Comparison of ENCODE assay signal across 10 mouse cellular contexts in the genomic region with DNA sequence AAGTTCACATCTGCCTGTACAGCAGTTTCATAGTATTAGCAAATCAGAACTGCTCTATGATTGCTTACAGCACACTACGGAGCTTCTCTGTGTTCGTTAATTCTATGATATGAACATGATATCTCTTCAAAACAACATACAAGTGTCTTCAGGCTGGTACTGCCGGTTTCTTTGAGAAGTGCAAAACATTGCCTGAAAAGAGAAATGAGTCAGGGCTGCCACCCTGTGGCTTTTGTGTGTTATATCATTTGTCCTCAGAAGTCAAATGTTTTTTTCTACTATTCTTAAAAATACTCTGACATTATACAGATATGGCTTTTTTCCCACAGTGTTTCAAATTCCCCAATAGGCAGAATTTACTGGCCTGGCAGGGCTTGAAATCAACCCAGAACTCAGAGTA. TPM values are rescaled to one million over a fixed set of nuclear protein-coding genes. Genes with fewer than 3 reads are reported as not detected.
A peak's percentile ranks its signal among the peaks of the same experiment; 100 is the strongest.
DNase-seq lines count a peak whose midpoint lies in the region; ATAC-seq and TF ChIP-seq lines count a peak whose summit lies in the region.
"Had no signal": no experiment of that assay in that cellular context is flagged by ENCODE, and none has a peak within 500 bp of the region (broad histone marks: within the 10 kb centered on the region; RNA-seq: fewer than 3 reads in every experiment).

No protein-coding gene starts in this region.

- H3K27me3 ChIP-seq in intestine, postnatal 0 days (replicated peaks; ENCODE audit: control insufficient read depth, insufficient read depth, low read length): no peaks in the 10 kb centered on the region
- H3K27me3 ChIP-seq in intestine, embryonic 15.5 days (replicated peaks): no peaks in the 10 kb centered on the region
- H3K27me3 ChIP-seq in neural tube, embryonic 15.5 days (replicated peaks): no peaks in the 10 kb centered on the region
- no peaks in the 10 kb centered on the region for H3K27me3 ChIP-seq in embryonic facial prominence, embryonic 14.5 days (replicated peaks; ENCODE audit: control insufficient read depth, insufficient read depth, low read length)
- no peaks in the 10 kb centered on the region for H3K27me3 ChIP-seq in stomach, postnatal 0 days (ENCODE audit: control insufficient read depth, insufficient read depth, low read length)
- H3K27me3 ChIP-seq: heart, embryonic 15.5 days; liver, embryonic 15.5 days; neural tube, embryonic 13.5 days had no signal

- H3K4me2 ChIP-seq in intestine, postnatal 0 days (replicated peaks; ENCODE audit: low read depth): no peak overlapping the region
- H3K4me2 ChIP-seq in intestine, embryonic 15.5 days (replicated peaks): no peak overlapping the region
- H3K4me2 ChIP-seq in neural tube, embryonic 15.5 days: no peak overlapping the region
- no peak overlapping the region for H3K4me2 ChIP-seq in embryonic facial prominence, embryonic 14.5 days (ENCODE audit: low read depth, low read length)
- no peak overlapping the region for H3K4me2 ChIP-seq in stomach, postnatal 0 days (replicated peaks; ENCODE audit: low read depth)
- H3K4me2 ChIP-seq: heart, embryonic 15.5 days; liver, embryonic 15.5 days; neural tube, embryonic 13.5 days had no signal

- ATAC-seq in intestine, postnatal 0 days: no peak
- no peak for ATAC-seq in intestine, embryonic 15.5 days
- ATAC-seq in neural tube, embryonic 15.5 days (ENCODE audit: low FRiP score): peak; percentile 41; the same call in 1 of the 2 replicates
- ATAC-seq in embryonic facial prominence, embryonic 14.5 days (ENCODE audit: low read depth): no peak
- ATAC-seq in stomach, postnatal 0 days (ENCODE audit: low FRiP score, low TSS enrichment): no peak

- H3K36me3 ChIP-seq in intestine, postnatal 0 days (ENCODE audit: control insufficient read depth, insufficient read depth): peaks cover 7% of the 10 kb centered on the region; the same call in 1 of the 2 replicates
- no peaks in the 10 kb centered on the region for H3K36me3 ChIP-seq in intestine, embryonic 15.5 days
- peaks cover 18% of the 10 kb centered on the region for H3K36me3 ChIP-seq in neural tube, embryonic 15.5 days
- peaks cover 3% of the 10 kb centered on the region; the same call in 1 of the 2 replicates for H3K36me3 ChIP-seq in embryonic facial prominence, embryonic 14.5 days (ENCODE audit: control insufficient read depth, insufficient read depth, low read length)
- no peaks in the 10 kb centered on the region; the same call in 1 of the 2 replicates for H3K36me3 ChIP-seq in stomach, postnatal 0 days (ENCODE audit: control insufficient read depth, insufficient read depth, low read length)
- H3K36me3 ChIP-seq: heart, embryonic 15.5 days had no signal

- TF ChIP-seq CTCF in intestine, postnatal 0 days (IDR thresholded peaks at IDR 0.05; ENCODE audit: low read depth): peak; percentile 61
- peak; percentile 67 for TF ChIP-seq CTCF in stomach, postnatal 0 days (IDR thresholded peaks at IDR 0.05; ENCODE audit: low read depth)

- WGBS in intestine, postnatal 0 days: 50% methylated on average over 3 of the region's 3 CpGs
- WGBS in intestine, embryonic 15.5 days: 55% methylated on average over 3 of the region's 3 CpGs
- WGBS in neural tube, embryonic 15.5 days: 50% methylated on average over 3 of the region's 3 CpGs
- WGBS in embryonic facial prominence, embryonic 14.5 days: 49% methylated on average over 3 of the region's 3 CpGs
- WGBS in stomach, postnatal 0 days: 50% methylated on average over 3 of the region's 3 CpGs

- no peak overlapping the region for H3K27ac ChIP-seq in intestine, postnatal 0 days (ENCODE audit: low read depth, low read length)
- no peak overlapping the region for H3K27ac ChIP-seq in intestine, embryonic 15.5 days
- H3K27ac ChIP-seq in neural tube, embryonic 15.5 days (replicated peaks): no peak overlapping the region
- no peak overlapping the region for H3K27ac ChIP-seq in embryonic facial prominence, embryonic 14.5 days (replicated peaks; ENCODE audit: low read depth, low read length)
- no peak overlapping the region for H3K27ac ChIP-seq in stomach, postnatal 0 days (replicated peaks)
- H3K27ac ChIP-seq: heart, embryonic 15.5 days; liver, embryonic 15.5 days; neural tube, embryonic 13.5 days had no signal

- no peak overlapping the region for H3K9ac ChIP-seq in intestine, postnatal 0 days (ENCODE audit: low read depth, low read length)
- H3K9ac ChIP-seq in intestine, embryonic 15.5 days: no peak overlapping the region
- no peak overlapping the region for H3K9ac ChIP-seq in neural tube, embryonic 15.5 days (replicated peaks)
- no peak overlapping the region for H3K9ac ChIP-seq in embryonic facial prominence, embryonic 14.5 days (ENCODE audit: low read depth, low read length)
- no peak overlapping the region for H3K9ac ChIP-seq in stomach, postnatal 0 days (ENCODE audit: low read length)
- H3K9ac ChIP-seq: heart, embryonic 15.5 days; liver, embryonic 15.5 days; neural tube, embryonic 13.5 days had no signal

- H3K9me3 ChIP-seq in intestine, postnatal 0 days (ENCODE audit: control insufficient read depth): no peaks in the 10 kb centered on the region
- H3K9me3 ChIP-seq in intestine, embryonic 15.5 days: no peaks in the 10 kb centered on the region
- no peaks in the 10 kb centered on the region for H3K9me3 ChIP-seq in neural tube, embryonic 15.5 days (replicated peaks)
- no peaks in the 10 kb centered on the region for H3K9me3 ChIP-seq in embryonic facial prominence, embryonic 14.5 days (ENCODE audit: control insufficient read depth, low read length)
- no peaks in the 10 kb centered on the region for H3K9me3 ChIP-seq in stomach, postnatal 0 days (ENCODE audit: control insufficient read depth, low read length)
- H3K9me3 ChIP-seq: heart, embryonic 15.5 days; liver, embryonic 15.5 days; neural tube, embryonic 13.5 days had no signal

- TF ChIP-seq EP300 in stomach, postnatal 0 days (optimal IDR thresholded peaks at IDR 0.05): no peak

- no peak for DNase-seq in neural tube, embryonic 10.5 days (ENCODE audit: extremely low spot score, low spot score)
- DNase-seq in embryonic facial prominence, embryonic 14.5 days (ENCODE audit: low spot score): peak; percentile 48
- DNase-seq in stomach, postnatal 0 days (ENCODE audit: low spot score): no peak
- no peak for DNase-seq in urinary bladder, postnatal 25 days (ENCODE audit: low spot score)

- no peak overlapping the region for H3K4me3 ChIP-seq in intestine, postnatal 0 days (ENCODE audit: low read depth, low read length)
- no peak overlapping the region for H3K4me3 ChIP-seq in intestine, embryonic 15.5 days (replicated peaks)
- no peak overlapping the region for H3K4me3 ChIP-seq in neural tube, embryonic 15.5 days (replicated peaks)
- no peak overlapping the region for H3K4me3 ChIP-seq in embryonic facial prominence, embryonic 14.5 days (ENCODE audit: low read depth, low read length)
- no peak overlapping the region for H3K4me3 ChIP-seq in stomach, postnatal 0 days (ENCODE audit: low read depth, low read length)
- H3K4me3 ChIP-seq: heart, embryonic 15.5 days; liver, embryonic 15.5 days; neural tube, embryonic 13.5 days had no signal

- H3K4me1 ChIP-seq in intestine, postnatal 0 days (replicated peaks; ENCODE audit: control insufficient read depth, insufficient read depth, low read length): no peaks in the 10 kb centered on the region
- H3K4me1 ChIP-seq in intestine, embryonic 15.5 days (replicated peaks): no peaks in the 10 kb centered on the region
- H3K4me1 ChIP-seq in neural tube, embryonic 15.5 days: no peaks in the 10 kb centered on the region
- no peaks in the 10 kb centered on the region for H3K4me1 ChIP-seq in embryonic facial prominence, embryonic 14.5 days (ENCODE audit: control insufficient read depth, insufficient read depth, low read length)
- no peaks in the 10 kb centered on the region for H3K4me1 ChIP-seq in stomach, postnatal 0 days (replicated peaks; ENCODE audit: control insufficient read depth, insufficient read depth)
- H3K4me1 ChIP-seq: heart, embryonic 15.5 days; liver, embryonic 15.5 days; neural tube, embryonic 13.5 days had no signal

RNA-seq across cellular contexts. Expression of a gene that starts 22.5 kb away (rescaled TPM):
- polyA plus RNA-seq in intestine, postnatal 0 days (2015; fragmentation: Nextera tagmentation; extraction: Ambion mirVana): 25.6 and 25.8 TPM in 2 replicates
- 114 and 122 TPM in 2 replicates for polyA plus RNA-seq in intestine, embryonic 15.5 days (2015; fragmentation: Nextera tagmentation; extraction: Ambion mirVana)
- 108 and 114 TPM in 2 replicates for polyA plus RNA-seq in neural tube, embryonic 15.5 days (2015; fragmentation: Nextera tagmentation; extraction: Ambion mirVana)
- polyA plus RNA-seq in embryonic facial prominence, embryonic 14.5 days (2014; fragmentation: Nextera tagmentation; extraction: Ambion mirVana): 67.7 and 67.8 TPM in 2 replicates
- 132 and 133 TPM in 2 replicates for polyA plus RNA-seq in stomach, postnatal 0 days (2015; fragmentation: Nextera tagmentation; extraction: Ambion mirVana)
